Mouse (Mus musculus) left cerebral cortex, adult 9 months (tissue): ENCODE data around the gene Irak3.
"Not testable (repeated sequence)": the region's sequence is repeated elsewhere in the genome, so short reads cannot be mapped to it uniquely, and the experiment has no call there.

Experiments
- DNase-seq, 2 experiments: peaks; one replicate each; pipeline ENCODE4 v3.0.0; 2022; ENCODE audit warnings: low spot score in 2 of 2

Irak3 gene

DNA sequence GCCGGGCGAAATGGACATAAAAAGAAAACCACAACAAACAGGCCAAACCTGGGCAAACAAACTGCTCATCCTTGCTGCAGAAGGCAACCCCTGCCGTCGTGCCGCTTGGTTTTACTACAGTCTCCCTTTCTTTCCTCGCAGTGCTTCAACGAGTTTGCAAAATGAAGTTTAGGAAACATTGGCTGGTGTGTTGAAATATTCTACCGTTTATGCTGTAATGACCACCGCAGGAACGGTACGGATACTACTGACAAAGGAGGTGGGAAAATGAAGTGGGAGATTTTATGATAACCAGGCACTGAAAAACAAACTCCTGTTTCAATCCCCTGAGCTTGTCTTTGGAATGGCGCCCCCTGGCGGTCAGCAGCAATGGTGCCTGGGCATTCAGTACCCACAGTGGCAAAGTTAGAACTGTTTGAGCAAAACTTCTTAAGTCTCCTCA is at the start of gene Irak3:
TSS of gene Irak3 (minus strand) at position 170 of the 442 bp plus-strand sequence.
- DNase-seq = peak in 1 of 2 experiments; percentile 72

DNA sequence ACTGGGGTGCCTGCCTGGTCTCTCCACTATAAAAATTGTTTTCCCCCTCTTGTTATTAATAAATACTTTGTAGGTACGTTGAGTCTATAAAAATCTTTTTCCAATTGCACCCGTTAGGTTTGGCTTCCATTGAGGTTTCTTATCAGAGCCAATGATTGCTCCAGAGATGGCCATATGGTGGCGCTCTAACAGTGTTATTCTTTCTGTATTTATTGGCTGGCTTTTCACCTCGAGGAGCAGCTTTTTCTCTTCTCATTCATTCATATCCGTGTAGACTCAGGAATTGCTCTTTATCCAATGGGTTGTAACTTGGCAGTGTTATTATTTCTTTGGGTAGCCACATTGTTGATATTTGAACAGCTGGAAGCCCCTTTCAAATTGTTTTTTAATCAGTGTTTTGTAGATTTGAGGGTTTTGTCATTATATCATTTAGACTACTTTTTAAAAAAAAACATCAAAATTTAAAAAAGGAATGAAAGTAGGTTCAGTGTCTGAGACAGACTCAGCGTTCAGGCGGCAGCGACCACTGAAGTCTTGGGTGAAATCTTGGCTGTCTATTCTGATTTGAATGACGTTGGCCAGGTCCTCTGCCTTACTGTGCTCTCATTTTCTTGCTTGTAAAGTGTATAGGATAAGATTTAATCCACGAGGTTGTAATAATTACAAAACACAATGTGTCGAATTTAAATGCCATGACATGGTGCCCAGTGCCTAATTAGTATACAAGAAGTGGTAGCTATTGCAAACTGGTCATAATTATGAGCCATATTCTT is 49.2 kb upstream of the Irak3 start:
- DNase-seq = no peak

DNA sequence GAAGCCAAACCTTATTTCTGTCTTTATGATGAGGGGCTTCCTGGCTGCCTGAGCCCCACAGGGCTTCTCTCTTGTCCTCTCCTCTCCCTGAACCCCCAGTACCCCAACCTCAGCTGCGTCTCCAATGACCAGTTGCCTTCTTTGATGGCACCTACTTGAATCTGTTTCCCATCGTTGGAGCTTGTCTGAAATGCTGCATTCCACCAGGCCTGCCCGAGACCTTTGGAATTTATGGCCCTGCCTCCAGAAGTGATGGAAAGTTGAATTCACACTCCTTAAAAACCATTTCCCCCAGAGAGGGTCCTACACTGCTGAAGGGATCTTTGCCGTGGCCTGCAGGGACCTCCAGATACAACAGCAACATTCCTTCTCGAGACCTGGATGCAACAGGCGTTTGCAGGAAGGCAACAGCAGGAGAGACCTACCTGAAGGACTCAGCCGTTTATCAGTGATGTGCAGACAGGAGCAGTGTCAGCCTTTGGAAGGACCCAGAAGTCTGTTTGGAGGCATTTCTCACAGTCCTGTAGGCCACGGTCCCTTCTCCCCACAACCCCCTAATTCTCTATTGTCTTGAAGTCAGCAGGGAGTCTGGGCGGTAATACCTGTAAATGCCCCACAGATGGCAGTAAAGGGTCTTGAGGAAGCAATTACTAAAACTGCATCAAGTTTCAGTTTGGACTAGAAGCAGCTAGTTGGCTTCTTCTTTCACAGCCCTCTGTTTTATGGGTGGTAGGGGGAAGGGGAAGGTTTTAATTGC is 45.2 kb upstream of the Irak3 start:
- DNase-seq = peak in 1 of 2 experiments; percentile 55

DNA sequence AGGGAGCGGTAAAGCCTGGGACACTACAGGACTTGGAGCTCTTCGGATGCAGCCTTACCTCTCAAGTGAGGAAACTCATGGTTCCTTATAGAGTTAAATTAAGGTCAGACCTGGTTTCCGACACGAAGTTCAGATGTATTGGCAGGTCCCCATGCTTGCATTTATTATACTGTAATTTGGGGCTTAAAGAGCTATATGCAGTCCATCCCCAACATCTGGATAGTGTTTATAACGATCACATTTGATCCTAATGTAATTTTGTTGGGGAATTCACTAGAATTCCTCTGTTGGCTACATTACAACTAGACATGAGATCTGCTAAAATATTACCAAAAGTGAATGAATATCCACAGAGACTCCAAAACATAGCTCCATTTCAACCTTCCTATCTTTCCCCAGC is 43.8 kb upstream of the Irak3 start:
- DNase-seq = no peak

DNA sequence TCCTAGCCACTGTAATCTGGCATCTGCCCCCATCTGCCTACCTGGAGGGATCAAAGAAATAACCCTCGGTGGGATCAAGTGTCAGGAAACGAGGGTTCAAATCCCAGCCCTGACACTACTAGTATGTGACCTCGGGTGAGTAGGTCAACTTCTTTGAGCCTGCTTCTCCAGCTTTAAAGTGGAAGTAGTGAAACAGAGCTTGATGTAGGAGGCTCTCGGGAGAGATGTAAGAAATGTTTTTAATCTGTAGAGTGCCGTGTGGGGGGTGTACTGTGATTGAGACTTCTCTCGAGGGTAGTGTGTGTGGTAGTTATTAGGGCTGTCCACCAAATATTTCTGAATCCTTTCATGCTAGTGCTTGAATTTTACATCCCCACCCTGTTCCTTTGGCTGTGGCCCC is 40.5 kb upstream of the Irak3 start:
- DNase-seq = no peak

DNA sequence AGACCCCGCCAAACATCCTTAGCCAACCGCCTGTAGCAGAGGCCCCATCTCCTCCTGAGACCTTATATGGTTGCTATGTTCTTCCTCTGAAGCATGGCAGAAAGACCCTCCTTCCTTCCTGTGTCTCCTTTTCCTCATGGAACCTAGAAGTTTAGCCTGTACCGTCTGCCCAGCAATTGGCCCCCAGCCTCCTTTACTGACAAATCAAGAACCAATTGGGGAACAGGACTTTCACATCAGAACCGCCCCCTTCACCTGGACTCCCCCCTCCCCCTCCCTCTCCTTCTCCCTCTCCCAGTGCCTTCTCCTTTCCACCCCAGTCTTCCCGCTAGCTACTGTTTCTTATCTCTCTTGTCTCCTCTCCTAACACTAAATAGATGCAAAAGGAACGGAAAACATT is 37.5 kb upstream of the Irak3 start:
- DNase-seq = no peak

DNA sequence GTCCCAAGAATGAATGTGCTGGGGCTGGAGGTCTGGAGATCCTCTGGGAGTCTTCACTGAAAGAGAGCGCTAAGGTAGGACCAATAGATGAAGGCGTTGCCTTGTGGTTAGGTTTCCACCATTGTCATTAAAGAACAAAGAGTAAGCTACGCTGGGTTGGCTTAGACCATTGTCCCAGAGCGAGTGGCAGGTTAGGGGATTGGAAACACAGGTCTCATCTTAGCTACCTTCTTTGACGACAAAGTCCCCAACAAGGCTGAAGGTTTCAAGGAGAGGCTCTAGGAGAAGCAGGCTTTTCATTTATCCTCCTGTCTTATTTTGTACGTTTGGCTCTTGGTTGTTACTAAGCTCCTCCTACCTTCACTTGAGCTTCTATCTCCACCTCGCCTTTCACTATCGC is 36.3 kb upstream of the Irak3 start:
- DNase-seq = no peak

DNA sequence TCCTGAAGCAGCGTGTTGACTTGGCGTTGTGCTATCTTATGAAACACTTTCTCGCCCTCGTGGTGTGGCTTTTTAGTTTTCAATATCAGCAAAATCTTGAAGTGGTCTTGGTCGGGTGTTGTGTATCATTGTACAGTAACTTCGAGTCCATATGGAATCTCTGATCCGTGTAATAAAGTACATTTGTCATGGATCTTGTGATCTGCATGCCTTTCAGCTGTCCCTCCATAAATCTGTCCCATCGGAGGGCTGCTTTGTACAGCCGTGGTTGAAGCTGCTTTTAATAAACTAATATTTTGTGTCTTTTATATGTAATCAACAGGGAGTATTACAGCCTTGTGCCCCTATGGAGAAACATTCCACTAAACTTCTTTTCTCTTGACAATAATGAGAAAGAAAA is 34.9 kb upstream of the Irak3 start:
- no peak for DNase-seq

DNA sequence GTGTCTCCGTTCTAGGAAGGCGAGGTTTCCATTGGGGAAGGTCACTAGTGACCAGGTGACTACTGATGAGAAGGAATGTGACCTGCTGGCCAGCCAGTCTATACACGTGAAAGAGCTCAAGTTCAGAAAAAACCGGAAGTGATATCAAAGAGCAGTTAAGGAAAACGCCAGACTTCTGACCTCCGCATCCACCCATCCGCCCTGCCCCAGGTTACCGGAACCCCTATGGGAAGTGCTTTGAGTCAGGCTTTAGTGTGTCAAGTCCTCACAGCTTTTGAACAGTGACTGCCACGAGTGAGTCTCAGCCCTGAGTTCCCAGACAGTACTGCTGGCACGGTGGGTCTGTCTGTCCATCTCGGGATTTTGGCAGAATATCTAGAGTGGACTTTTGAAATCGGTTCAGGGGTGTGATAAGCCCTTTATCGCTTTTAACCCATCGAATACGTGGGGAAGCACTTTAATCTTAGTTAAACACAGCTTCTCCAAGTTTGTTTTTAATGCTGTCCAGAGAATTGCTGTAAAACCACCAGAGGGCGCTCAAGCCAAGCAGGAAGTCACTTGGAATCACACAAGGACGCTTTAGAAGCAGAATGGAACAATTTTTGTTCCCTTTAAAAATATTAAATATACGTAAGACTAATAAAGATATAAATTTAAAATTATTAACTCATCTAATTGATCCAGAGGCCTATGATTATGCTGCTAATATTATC is 31.9 kb upstream of the Irak3 start:
- DNase-seq = peak in 1 of 2 experiments; percentile 46

DNA sequence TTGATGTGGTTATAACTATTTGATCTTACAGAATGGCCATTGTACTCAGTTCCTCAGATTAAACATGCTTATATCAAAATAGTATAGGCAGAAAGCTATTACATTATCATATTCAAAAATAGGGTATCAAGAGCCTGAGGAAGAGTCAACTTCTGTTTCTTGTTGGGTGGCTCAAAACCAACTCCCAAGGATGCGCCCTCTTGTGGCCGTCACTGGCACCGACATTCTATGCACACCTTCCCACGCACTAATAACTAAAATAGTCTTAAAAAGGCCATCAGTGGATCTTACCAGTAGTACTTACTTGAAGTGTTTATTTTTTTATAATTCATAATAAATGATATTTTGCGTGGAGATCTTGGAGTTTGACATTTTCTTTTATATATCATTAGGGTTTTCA is 29.8 kb upstream of the Irak3 start:
- peak in 1 of 2 experiments; percentile 33 for DNase-seq

DNA sequence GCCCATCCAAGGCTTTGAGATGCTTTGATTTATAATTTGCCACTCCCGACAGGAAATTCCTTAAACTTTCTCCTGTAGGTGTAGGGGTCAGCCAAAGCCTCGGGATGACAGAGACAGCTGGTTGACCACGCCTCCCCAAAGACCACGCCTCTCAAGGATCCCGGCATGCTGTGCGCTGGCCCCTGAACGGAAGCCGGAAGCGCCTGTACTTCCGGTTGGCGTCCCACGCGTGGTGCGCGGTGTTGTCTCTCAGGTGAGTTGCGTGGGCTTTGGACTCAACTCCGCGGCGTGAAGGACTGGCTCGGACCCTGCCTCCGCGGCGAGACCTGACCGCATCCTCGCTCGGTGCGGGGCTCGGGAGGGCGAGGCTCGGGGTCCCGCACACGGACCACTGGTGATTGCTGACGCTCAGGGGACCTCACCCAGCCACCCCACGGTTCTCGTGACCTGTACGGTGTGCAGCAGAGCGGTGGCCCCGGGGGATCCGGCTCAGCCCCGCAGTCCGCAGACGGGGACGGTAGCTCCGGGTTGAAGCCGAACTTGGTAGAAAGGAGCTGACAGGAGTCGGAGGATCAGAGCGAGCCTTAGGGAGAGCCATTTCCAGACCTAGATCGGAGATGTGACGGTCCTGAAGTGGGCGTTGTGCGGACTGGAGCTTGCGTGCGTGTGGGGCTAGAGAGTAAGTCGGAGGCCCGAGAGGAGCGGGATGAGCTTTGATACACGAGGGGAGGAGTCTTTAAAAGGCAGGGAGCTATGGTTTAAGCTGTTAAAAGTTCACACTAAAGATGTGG is 25.1 kb upstream of the Irak3 start, which contains the start of gene Llph:
TSS of gene Llph (plus strand) at position 200 of the 791 bp plus-strand sequence.
- DNase-seq = peak; percentile 44 to 77

DNA sequence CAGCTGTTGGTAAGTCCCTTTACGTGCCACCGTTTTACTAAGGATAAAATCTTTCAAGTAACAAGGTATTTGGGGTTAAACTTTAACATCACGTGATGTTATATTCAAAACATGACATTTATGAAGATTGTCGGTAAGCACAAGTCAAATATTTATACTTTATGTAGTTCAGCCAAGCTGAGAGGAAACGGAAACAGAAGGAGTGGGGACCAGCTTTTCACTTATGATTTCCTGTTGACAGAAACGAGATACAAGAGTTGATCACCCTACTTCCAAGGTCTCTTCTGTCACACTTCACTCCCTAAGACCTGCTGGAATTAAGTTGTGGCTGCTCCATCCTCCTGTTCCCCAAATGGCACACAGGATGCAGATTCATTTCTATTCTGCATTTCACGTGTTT is 18.8 kb upstream of the Irak3 start:
- no peak for DNase-seq

DNA sequence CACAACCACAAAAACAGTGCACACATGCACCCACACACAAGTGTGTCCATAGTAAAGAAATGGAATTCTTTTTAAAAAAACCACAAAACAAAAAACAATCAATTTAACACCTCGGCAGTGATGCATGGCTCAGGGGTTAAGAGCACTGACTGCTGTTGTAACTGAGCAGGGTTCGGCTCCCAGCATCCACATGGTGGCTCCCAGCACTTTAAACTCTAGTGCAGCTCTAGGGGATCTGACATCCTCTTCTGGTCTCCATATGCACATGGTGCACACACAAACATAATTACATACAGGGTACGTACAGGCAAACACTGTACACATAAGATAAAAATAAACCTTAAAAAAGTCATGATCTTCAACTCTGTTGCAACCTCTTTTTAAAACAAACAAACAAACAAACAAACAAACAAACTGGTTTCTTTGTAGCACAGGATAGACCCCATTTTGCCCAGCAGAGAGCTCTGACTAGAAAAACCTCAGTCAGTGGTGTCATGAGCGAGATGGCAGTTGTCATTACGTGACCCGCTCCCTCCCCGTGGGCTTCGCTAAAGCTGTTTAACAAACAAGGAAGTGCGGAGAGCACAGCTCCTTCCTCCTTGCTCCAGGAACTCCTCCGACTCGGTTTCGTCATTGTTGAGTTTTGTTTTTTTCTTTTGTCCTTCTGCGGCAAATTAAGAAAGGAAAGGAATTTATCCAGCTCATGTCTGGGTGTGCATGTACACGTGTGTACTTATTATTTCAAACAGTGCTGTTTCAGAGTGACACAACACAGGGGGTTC is 17.8 kb upstream of the Irak3 start:
- no peak for DNase-seq

DNA sequence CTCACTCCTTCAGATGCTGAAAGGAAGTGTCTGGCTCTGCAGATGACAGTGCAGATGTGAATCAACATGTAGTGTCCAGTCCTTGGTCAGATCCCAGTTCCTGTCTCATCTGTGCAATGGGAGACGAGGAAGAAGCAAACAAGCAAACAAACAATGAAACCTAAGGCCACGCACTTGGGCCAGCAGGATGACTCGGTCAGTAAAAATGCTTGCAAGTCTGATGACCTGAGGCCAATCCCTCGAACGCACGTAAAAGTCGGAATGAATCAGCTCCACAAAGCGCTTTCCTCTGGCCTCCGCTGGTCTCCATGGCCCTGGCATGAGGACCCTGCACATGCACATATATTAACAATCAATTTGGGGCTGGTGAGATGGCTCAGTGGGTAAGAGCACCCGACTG is 17.1 kb upstream of the Irak3 start:
- DNase-seq = no peak

DNA sequence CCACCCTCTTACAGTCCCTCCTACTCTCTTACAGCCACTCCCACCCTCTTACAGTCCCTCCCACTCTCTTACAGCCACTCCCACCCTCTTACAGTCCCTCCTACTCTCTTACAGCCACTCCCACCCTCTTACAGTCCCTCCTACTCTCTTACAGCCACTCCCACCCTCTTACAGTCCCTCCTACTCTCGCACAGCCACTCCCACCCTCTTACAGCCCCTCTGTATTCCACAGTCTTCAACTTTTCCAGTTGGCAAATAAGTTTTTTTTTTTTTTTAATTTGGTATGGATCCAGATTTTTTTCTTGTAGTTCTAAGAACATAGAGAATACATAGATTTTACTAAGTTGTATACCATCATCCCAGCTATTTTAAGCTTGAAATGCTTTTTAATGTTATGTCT is 15.2 kb upstream of the Irak3 start:
- DNase-seq = not testable (repeated sequence)

DNA sequence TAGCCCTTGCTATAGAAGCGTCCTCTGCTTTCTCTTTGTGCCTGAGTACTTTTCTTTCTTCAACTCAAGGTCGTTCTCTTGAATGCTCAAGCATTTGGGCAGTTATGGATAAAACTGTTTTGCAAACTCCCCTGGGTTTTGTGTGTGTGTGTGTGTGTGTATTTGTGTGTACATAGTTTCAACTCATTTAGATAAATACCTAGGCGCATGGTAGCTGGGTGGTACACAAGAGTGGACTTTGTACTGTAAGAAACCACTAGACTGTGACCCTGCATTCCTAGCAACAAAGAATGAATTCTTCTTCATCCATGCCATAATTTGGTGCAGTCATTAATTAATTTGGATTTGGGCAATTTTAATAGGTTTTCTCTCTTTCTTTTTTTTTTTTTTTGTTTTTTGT is 8.2 kb upstream of the Irak3 start:
- no peak for DNase-seq

DNA sequence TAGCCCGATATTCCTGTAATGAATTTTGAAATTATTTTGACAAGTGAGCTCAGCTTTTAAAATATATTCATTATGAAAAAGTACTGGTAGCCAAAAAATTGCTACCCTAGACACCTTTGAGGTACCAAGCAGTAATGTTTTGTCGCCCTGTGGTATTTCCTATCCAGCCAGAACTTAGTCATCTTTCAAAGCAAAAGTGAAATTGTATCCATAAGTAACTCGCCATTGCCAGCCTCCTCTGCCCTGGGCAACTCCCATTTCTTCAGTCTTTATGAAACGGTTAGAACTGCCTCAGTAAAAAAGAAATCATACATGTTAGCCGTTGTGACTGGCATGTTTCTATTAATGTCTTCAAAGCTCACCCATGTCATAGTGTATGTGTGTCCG is 7.6 kb upstream of the Irak3 start:
- DNase-seq = no peak

DNA sequence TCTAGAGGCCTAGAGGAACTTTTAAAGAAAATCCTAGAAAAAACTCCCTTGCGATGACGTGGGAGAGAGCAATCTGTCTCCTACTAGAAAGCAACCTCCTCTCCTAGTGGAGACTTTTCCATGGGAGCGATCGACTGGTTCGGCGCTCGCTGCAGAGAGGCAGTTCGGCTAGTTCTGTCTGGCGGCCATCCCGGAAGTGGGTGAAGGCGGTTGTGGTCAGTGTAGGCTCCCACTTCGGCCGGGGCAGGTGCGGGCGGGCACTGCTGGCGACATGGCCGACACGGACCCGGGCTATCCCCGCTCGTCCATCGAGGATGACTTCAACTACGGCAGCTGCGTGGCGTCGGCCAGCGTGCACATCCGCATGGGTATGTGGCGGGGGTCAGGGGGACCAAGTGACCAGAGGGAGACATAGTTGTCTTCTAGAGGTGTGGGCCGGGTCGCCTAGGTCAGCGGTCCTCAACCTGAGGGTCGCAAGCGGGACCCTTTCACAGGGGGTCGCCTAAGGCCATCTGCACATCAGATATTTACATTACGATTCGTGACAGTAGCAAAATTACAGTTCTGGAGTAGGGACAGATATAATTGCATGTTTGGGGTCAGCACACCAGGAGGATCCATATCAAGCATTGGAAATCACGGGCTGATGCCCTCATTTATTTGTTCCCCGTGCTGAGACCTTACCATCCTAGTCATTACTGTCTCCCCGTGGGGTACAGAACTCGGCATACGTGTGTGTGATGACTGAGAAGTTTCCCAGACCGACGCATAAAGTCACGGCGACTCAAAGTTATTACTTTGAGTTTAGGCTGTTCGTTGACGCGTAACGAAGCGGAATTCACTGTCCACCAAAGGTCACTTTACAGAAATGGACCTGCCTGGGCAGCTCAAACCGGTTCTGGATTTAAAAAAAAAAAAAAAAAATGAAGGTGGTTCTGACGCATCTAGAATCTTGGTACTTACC is 6.9 kb upstream of the Irak3 start:
- peak; percentile 59 to 92 for DNase-seq

DNA sequence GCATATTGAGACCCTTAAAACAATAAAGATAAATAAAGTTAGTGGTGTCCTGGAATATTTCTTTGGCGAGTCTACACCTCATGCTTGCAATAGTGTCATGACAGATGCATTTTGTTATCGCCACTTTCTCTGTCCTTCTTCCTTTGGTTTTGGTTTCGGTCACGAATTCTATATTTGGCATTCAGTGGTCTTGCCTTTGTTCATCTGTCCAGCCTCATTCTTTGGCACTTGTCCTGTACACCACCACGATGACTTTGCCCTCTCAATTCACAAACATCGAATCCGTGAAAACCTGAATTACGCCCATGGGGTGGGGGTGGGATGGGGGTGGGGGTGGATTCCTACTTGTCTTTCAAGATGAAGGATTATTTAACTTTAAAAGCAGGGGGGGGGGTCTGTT is 6.1 kb upstream of the Irak3 start:
- DNase-seq = no peak
